Mouse (Mus musculus): Measurements from ENCODE around the gene Itga8.

Gene Itga8

GRCm38 (mm10) chr2:12301431-12302170, at the start of gene Itga8:
Itga8 (minus strand) TSS chr2:12301922.
- TF ChIP-seq POU5F1 (IDR thresholded peaks at IDR 0.05; ENCODE audit: borderline replicate concordance, low read length) (no peak), NANOG (IDR thresholded peaks at IDR 0.05; ENCODE audit: borderline replicate concordance, low read length) (no peak), CTCF (conservative IDR thresholded peaks at IDR 0.05; ENCODE audit: low read length) (peak; percentile 28)
- Histone ChIP-seq H3K36me3 (ENCODE audit: insufficient read depth, low read length) (no peaks in the 10 kb centered on the region), H3K4me1 (replicated peaks; ENCODE audit: low read depth, low read length) (peaks cover 8% of the 10 kb centered on the region), H3K27me3 (ENCODE audit: insufficient read depth, low read length) (peaks cover 25% of the 10 kb centered on the region), H3K4me3 (replicated peaks; ENCODE audit: low read length) (peak within 1 kb of the TSS; percentile 86), H3K9me3 (ENCODE audit: low read length) (no peaks in the 10 kb centered on the region)

GRCm38 (mm10) chr2:12348914-12349313, 47.2 kb upstream of the Itga8 start:
- Histone ChIP-seq H3K9me3 (ENCODE audit: low read length) (no peaks in the 10 kb centered on the region), H3K4me3 (replicated peaks; ENCODE audit: low read length) (no peak overlapping the region), H3K4me1 (replicated peaks; ENCODE audit: low read depth, low read length) (no peaks in the 10 kb centered on the region), H3K36me3 (ENCODE audit: insufficient read depth, low read length) (peaks cover 38% of the 10 kb centered on the region), H3K27me3 (ENCODE audit: insufficient read depth, low read length) (no peaks in the 10 kb centered on the region)
- no peak for TF ChIP-seq CTCF (conservative IDR thresholded peaks at IDR 0.05; ENCODE audit: low read length)
- no peak for TF ChIP-seq POU5F1 (IDR thresholded peaks at IDR 0.05; ENCODE audit: borderline replicate concordance, low read length)
- no peak for TF ChIP-seq NANOG (IDR thresholded peaks at IDR 0.05; ENCODE audit: borderline replicate concordance, low read length)

GRCm38 (mm10) chr2:12331962-12332361, 30.2 kb upstream of the Itga8 start:
- peaks cover 19% of the 10 kb centered on the region for H3K4me1 ChIP-seq (replicated peaks; ENCODE audit: low read depth, low read length)
- H3K9me3 ChIP-seq (ENCODE audit: low read length): no peaks in the 10 kb centered on the region
- H3K36me3 ChIP-seq (ENCODE audit: insufficient read depth, low read length): no peaks in the 10 kb centered on the region
- H3K4me3 ChIP-seq (replicated peaks; ENCODE audit: low read length): no peak overlapping the region
- no peaks in the 10 kb centered on the region for H3K27me3 ChIP-seq (ENCODE audit: insufficient read depth, low read length)
- TF ChIP-seq CTCF (conservative IDR thresholded peaks at IDR 0.05; ENCODE audit: low read length): no peak
- TF ChIP-seq NANOG (IDR thresholded peaks at IDR 0.05; ENCODE audit: borderline replicate concordance, low read length): no peak
- no peak for TF ChIP-seq POU5F1 (IDR thresholded peaks at IDR 0.05; ENCODE audit: borderline replicate concordance, low read length)

GRCm38 (mm10) chr2:12329620-12330019, 27.9 kb upstream of the Itga8 start:
- no peak for TF ChIP-seq NANOG (IDR thresholded peaks at IDR 0.05; ENCODE audit: borderline replicate concordance, low read length)
- TF ChIP-seq POU5F1 (IDR thresholded peaks at IDR 0.05; ENCODE audit: borderline replicate concordance, low read length): no peak
- no peak for TF ChIP-seq CTCF (conservative IDR thresholded peaks at IDR 0.05; ENCODE audit: low read length)
- Histone ChIP-seq H3K27me3 (ENCODE audit: insufficient read depth, low read length) (no peaks in the 10 kb centered on the region), H3K9me3 (ENCODE audit: low read length) (no peaks in the 10 kb centered on the region), H3K4me1 (replicated peaks; ENCODE audit: low read depth, low read length) (peaks cover 21% of the 10 kb centered on the region), H3K36me3 (ENCODE audit: insufficient read depth, low read length) (no peaks in the 10 kb centered on the region), H3K4me3 (replicated peaks; ENCODE audit: low read length) (no peak overlapping the region)

GRCm38 (mm10) chr2:12329068-12329407, 27.3 kb upstream of the Itga8 start:
- Histone ChIP-seq H3K9me3 (ENCODE audit: low read length) (no peaks in the 10 kb centered on the region), H3K4me1 (replicated peaks; ENCODE audit: low read depth, low read length) (peaks cover 21% of the 10 kb centered on the region), H3K27me3 (ENCODE audit: insufficient read depth, low read length) (no peaks in the 10 kb centered on the region), H3K36me3 (ENCODE audit: insufficient read depth, low read length) (no peaks in the 10 kb centered on the region), H3K4me3 (replicated peaks; ENCODE audit: low read length) (no peak overlapping the region)
- TF ChIP-seq NANOG (IDR thresholded peaks at IDR 0.05; ENCODE audit: borderline replicate concordance, low read length): no peak
- no peak for TF ChIP-seq POU5F1 (IDR thresholded peaks at IDR 0.05; ENCODE audit: borderline replicate concordance, low read length)
- TF ChIP-seq CTCF (conservative IDR thresholded peaks at IDR 0.05; ENCODE audit: low read length): no peak

- Histone ChIP-seq H3K9me3 (ENCODE audit: low read length) (no peaks in the 10 kb centered on the region), H3K4me3 (replicated peaks; ENCODE audit: low read length) (no peak overlapping the region), H3K27me3 (ENCODE audit: insufficient read depth, low read length) (no peaks in the 10 kb centered on the region), H3K4me1 (replicated peaks; ENCODE audit: low read depth, low read length) (peaks cover 21% of the 10 kb centered on the region), H3K36me3 (ENCODE audit: insufficient read depth, low read length) (no peaks in the 10 kb centered on the region)
- TF ChIP-seq CTCF (conservative IDR thresholded peaks at IDR 0.05; ENCODE audit: low read length): no peak
- TF ChIP-seq NANOG (IDR thresholded peaks at IDR 0.05; ENCODE audit: borderline replicate concordance, low read length): no peak
- no peak for TF ChIP-seq POU5F1 (IDR thresholded peaks at IDR 0.05; ENCODE audit: borderline replicate concordance, low read length)
Measured at GRCm38 (mm10) chr2:12328355-12329067, 26.8 kb upstream of the Itga8 start.

GRCm38 (mm10) chr2:12327691-12328354, 26.1 kb upstream of the Itga8 start:
- TF ChIP-seq POU5F1 (IDR thresholded peaks at IDR 0.05; ENCODE audit: borderline replicate concordance, low read length) (no peak), NANOG (IDR thresholded peaks at IDR 0.05; ENCODE audit: borderline replicate concordance, low read length) (no peak), CTCF (conservative IDR thresholded peaks at IDR 0.05; ENCODE audit: low read length) (no peak)
- no peaks in the 10 kb centered on the region for H3K27me3 ChIP-seq (ENCODE audit: insufficient read depth, low read length)
- no peak overlapping the region for H3K4me3 ChIP-seq (replicated peaks; ENCODE audit: low read length)
- H3K4me1 ChIP-seq (replicated peaks; ENCODE audit: low read depth, low read length): peaks cover 21% of the 10 kb centered on the region
- peaks cover 2% of the 10 kb centered on the region; the same call in 1 of the 2 replicates for H3K9me3 ChIP-seq (ENCODE audit: low read length)
- no peaks in the 10 kb centered on the region for H3K36me3 ChIP-seq (ENCODE audit: insufficient read depth, low read length)

GRCm38 (mm10) chr2:12327216-12327615, 25.5 kb upstream of the Itga8 start:
- Histone ChIP-seq H3K27me3 (ENCODE audit: insufficient read depth, low read length) (no peaks in the 10 kb centered on the region), H3K9me3 (ENCODE audit: low read length) (peaks cover 4% of the 10 kb centered on the region; the same call in 1 of the 2 replicates), H3K36me3 (ENCODE audit: insufficient read depth, low read length) (no peaks in the 10 kb centered on the region), H3K4me3 (replicated peaks; ENCODE audit: low read length) (no peak overlapping the region), H3K4me1 (replicated peaks; ENCODE audit: low read depth, low read length) (peaks cover 21% of the 10 kb centered on the region)
- TF ChIP-seq NANOG (IDR thresholded peaks at IDR 0.05; ENCODE audit: borderline replicate concordance, low read length) (no peak), POU5F1 (IDR thresholded peaks at IDR 0.05; ENCODE audit: borderline replicate concordance, low read length) (no peak), CTCF (conservative IDR thresholded peaks at IDR 0.05; ENCODE audit: low read length) (no peak)

All from E14TG2a.4 (cell line).